Mouse (Mus musculus) myocyte (in vitro differentiated cells): ENCODE data around the gene Zcchc18. TPM values are rescaled to one million over a fixed set of nuclear protein-coding genes. Genes with fewer than 3 reads are reported as not detected.
A peak's percentile ranks its signal among the peaks of the same experiment; 100 is the strongest.

ENCODE experiments used
- H3K27me3 ChIP-seq: one replicate; pipeline ENCODE4 v1.6.1; 2011; ENCODE audit not compliant: control insufficient read depth, insufficient read depth, insufficient read length
- H3K36me3 ChIP-seq: one replicate; pipeline ENCODE4 v1.6.1; 2011; ENCODE audit not compliant: control insufficient read depth, insufficient read depth
- H3K4me2 ChIP-seq: one replicate; pipeline ENCODE4 v1.6.1; 2011; ENCODE audit warnings: low read depth, control low read depth
- H3K4me3 ChIP-seq: one replicate; pipeline ENCODE4 v1.5.1; 2011; ENCODE audit warnings: mild to moderate bottlenecking, control low read depth, moderate library complexity
- H3K79me2 ChIP-seq: one replicate; pipeline ENCODE4 v1.6.1; 2011; ENCODE audit not compliant: control insufficient read depth, insufficient read depth
- H3ac ChIP-seq: one replicate; pipeline ENCODE4 v1.6.1; 2011; ENCODE audit not compliant: control insufficient read depth, insufficient read length
- CEBPB ChIP-seq: IDR thresholded peaks from 2 replicates; pipeline ENCODE4 v1.6.1; 2011; ENCODE audit warnings: mild to moderate bottlenecking, moderate library complexity; ENCODE audit not compliant: poor library complexity, insufficient read depth, severe bottlenecking
- E2F4 ChIP-seq: IDR thresholded peaks from one replicate; pipeline ENCODE4 v1.6.1; 2011; ENCODE audit warnings: mild to moderate bottlenecking, control low read depth, moderate library complexity; ENCODE audit not compliant: insufficient read depth
- MAX ChIP-seq: IDR thresholded peaks from one replicate; pipeline ENCODE4 v1.6.1; 2011; ENCODE audit warnings: low read depth, mild to moderate bottlenecking, control low read depth
- MYOD1 ChIP-seq, 3 experiments: IDR thresholded peaks; one replicate each; pipeline ENCODE4 v1.6.1; 2011; ENCODE audit warnings: control low read depth in 2 of 3, low read depth in 2 of 3, mild to moderate bottlenecking in 2 of 3, moderate library complexity in 1 of 3; ENCODE audit not compliant: insufficient read length in 2 of 3, control insufficient read depth in 1 of 3
- MYOG ChIP-seq, 3 experiments: IDR thresholded peaks; one replicate each; pipeline ENCODE4 v1.6.1; 2011; ENCODE audit warnings: control low read depth in 2 of 3, low read depth in 2 of 3, mild to moderate bottlenecking in 2 of 3; ENCODE audit not compliant: insufficient read length in 2 of 3, control insufficient read depth in 1 of 3, insufficient read depth in 1 of 3
- POLR2A ChIP-seq: IDR thresholded peaks from one replicate; pipeline ENCODE4 v1.6.1; 2011; ENCODE audit warnings: low read depth, mild to moderate bottlenecking, control low read depth, moderate library complexity; ENCODE audit not compliant: insufficient read length
- POLR2AphosphoS2 ChIP-seq: IDR thresholded peaks from one replicate; pipeline ENCODE4 v1.6.1; 2011; ENCODE audit warnings: low read depth, control low read depth; ENCODE audit not compliant: insufficient read length
- REST ChIP-seq: IDR thresholded peaks from one replicate; pipeline ENCODE4 v1.6.1; 2011; ENCODE audit warnings: mild to moderate bottlenecking, control low read depth, moderate library complexity; ENCODE audit not compliant: insufficient read depth, insufficient read length
- SRF ChIP-seq: IDR thresholded peaks from one replicate; pipeline ENCODE4 v1.6.1; 2011; ENCODE audit warnings: low read depth; ENCODE audit not compliant: control insufficient read depth, insufficient read length
- TCF12 ChIP-seq: IDR thresholded peaks from one replicate; pipeline ENCODE4 v1.6.1; 2011; ENCODE audit warnings: mild to moderate bottlenecking, control low read depth; ENCODE audit not compliant: poor library complexity, insufficient read depth, severe bottlenecking
- TCF3 ChIP-seq: IDR thresholded peaks from one replicate; pipeline ENCODE4 v1.6.1; 2011; ENCODE audit warnings: low read depth, control low read depth; ENCODE audit not compliant: insufficient read length
- USF1 ChIP-seq: IDR thresholded peaks from one replicate; pipeline ENCODE4 v1.6.1; 2011; ENCODE audit warnings: low read depth, mild to moderate bottlenecking, control low read depth, moderate library complexity
- polyA plus RNA-seq: library from polyadenylated mRNA; unstranded; fragments of >200 nt; fragmentation: generic; extraction: Trizol; gene quantifications from one replicate; pipeline ENCODE4 v1.2.1, GENCODE M21; 2012; ENCODE audit warnings: missing spikeins

Zcchc18 gene
- polyA plus RNA-seq, 1 experiment, result 0.01 TPM

GRCm38 (mm10) chrX:137034322-137034721 is 41.4 kb downstream of the Zcchc18 start:
- no peak for TF ChIP-seq CEBPB
- no peak for TF ChIP-seq TCF3
- no peak for TF ChIP-seq MYOD1 (IDR thresholded peaks at IDR 0.05; ENCODE audit: control insufficient read depth in 1 of 3, insufficient read length in 2 of 3, low read depth in 2 of 3)
- no peak for TF ChIP-seq POLR2AphosphoS2
- no peak for TF ChIP-seq USF1
- no peak for TF ChIP-seq E2F4
- no peak for TF ChIP-seq SRF
- no peak for TF ChIP-seq TCF12
- TF ChIP-seq REST, result no peak
- no peak for TF ChIP-seq MYOG (IDR thresholded peaks at IDR 0.05; ENCODE audit: control insufficient read depth in 1 of 3, insufficient read depth in 1 of 3, insufficient read length in 2 of 3, low read depth in 2 of 3)
- no peak for TF ChIP-seq MAX
- TF ChIP-seq POLR2A, result no peak
- Histone ChIP-seq H3K36me3 (no peaks in the 10 kb centered on the region), H3K27me3 (no peaks in the 10 kb centered on the region), H3ac (no peak overlapping the region), H3K4me3 (no peak overlapping the region), H3K79me2 (peaks cover 15% of the 10 kb centered on the region), H3K4me2 (no peak overlapping the region)

- Histone ChIP-seq H3K4me3 (peak overlapping the region; percentile 48), H3ac (no peak overlapping the region), H3K36me3 (no peaks in the 10 kb centered on the region), H3K79me2 (peaks cover 15% of the 10 kb centered on the region), H3K27me3 (no peaks in the 10 kb centered on the region), H3K4me2 (peak overlapping the region; percentile 57)
- no peak for TF ChIP-seq MYOD1 (IDR thresholded peaks at IDR 0.05; ENCODE audit: control insufficient read depth in 1 of 3, insufficient read length in 2 of 3, low read depth in 2 of 3)
- no peak for TF ChIP-seq TCF12
- no peak for TF ChIP-seq MYOG (IDR thresholded peaks at IDR 0.05; ENCODE audit: control insufficient read depth in 1 of 3, insufficient read depth in 1 of 3, insufficient read length in 2 of 3, low read depth in 2 of 3)
- TF ChIP-seq E2F4, result no peak
- TF ChIP-seq REST, result no peak
- no peak for TF ChIP-seq TCF3
- TF ChIP-seq POLR2AphosphoS2, result no peak
- TF ChIP-seq POLR2A, result no peak
- no peak for TF ChIP-seq MAX
- TF ChIP-seq CEBPB, result no peak
- TF ChIP-seq SRF, result no peak
- TF ChIP-seq USF1, result no peak
Measured at GRCm38 (mm10) chrX:137037470-137037999, 44.6 kb downstream of the Zcchc18 start.

- Histone ChIP-seq H3K36me3 (no peaks in the 10 kb centered on the region), H3K27me3 (no peaks in the 10 kb centered on the region), H3K4me2 (peak within 1 kb of the TSS; percentile 60), H3K4me3 (peak within 1 kb of the TSS; percentile 48), H3K79me2 (peaks cover 15% of the 10 kb centered on the region), H3ac (peak within 1 kb of the TSS; percentile 8)
- TF ChIP-seq POLR2AphosphoS2 (no peak), MAX (no peak), CEBPB (no peak), TCF12 (no peak), TCF3 (no peak), REST (no peak)
Measured at GRCm38 (mm10) chrX:137038000-137038483, 45.1 kb downstream of the Zcchc18 start, which contains the start of gene Slc25a53. Slc25a53 (minus strand) TSS chrX:137038302.

- peak overlapping the region; percentile 60 for H3K4me2 ChIP-seq
- TF ChIP-seq E2F4 (no peak), CEBPB (no peak), TCF3 (no peak), USF1 (no peak), MYOD1 (IDR thresholded peaks at IDR 0.05; ENCODE audit: control insufficient read depth in 1 of 3, insufficient read length in 2 of 3, low read depth in 2 of 3) (no peak), MYOG (IDR thresholded peaks at IDR 0.05; ENCODE audit: control insufficient read depth in 1 of 3, insufficient read depth in 1 of 3, insufficient read length in 2 of 3, low read depth in 2 of 3) (no peak)
Measured at GRCm38 (mm10) chrX:137038502-137038901, 45.5 kb downstream of the Zcchc18 start.

More at GRCm38 (mm10) chrX:137038502-137038901, 45.5 kb downstream of the Zcchc18 start:
- peaks cover 15% of the 10 kb centered on the region for H3K79me2 ChIP-seq
- peak overlapping the region; percentile 8 for H3ac ChIP-seq
- peak overlapping the region; percentile 48 for H3K4me3 ChIP-seq
- no peaks in the 10 kb centered on the region for H3K27me3 ChIP-seq
- no peaks in the 10 kb centered on the region for H3K36me3 ChIP-seq

Other genes with a start within 250 kb of the Zcchc18 start
- gene Morf4l2, start 249.5 kb upstream of the Zcchc18 start, polyA plus RNA-seq, result 202 TPM
- gene Glra4, start 213.0 kb upstream of the Zcchc18 start, polyA plus RNA-seq, result not detected
- gene Plp1, start 170.5 kb upstream of the Zcchc18 start, polyA plus RNA-seq, result 0.14 TPM
- gene Rab9b, start 124.4 kb upstream of the Zcchc18 start, polyA plus RNA-seq, result not detected
- gene H2bfm, start 65.8 kb upstream of the Zcchc18 start, polyA plus RNA-seq, result not detected
- not detected for gene Tmsb15b2, start 17.7 kb upstream of the Zcchc18 start, polyA plus RNA-seq
- gene Tmsb15l, start 16.3 kb upstream of the Zcchc18 start, polyA plus RNA-seq, result not detected
- not detected for gene Tmsb15b1, start 16.3 kb upstream of the Zcchc18 start, polyA plus RNA-seq
- gene Slc25a53, start 45.1 kb downstream of the Zcchc18 start, polyA plus RNA-seq, result 1.1 TPM
- 0.44 TPM for gene Fam199x, start 56.4 kb downstream of the Zcchc18 start, polyA plus RNA-seq
- not detected for gene Esx1, start 128.9 kb downstream of the Zcchc18 start, polyA plus RNA-seq